8 mouse cellular contexts compared by ENCODE assay signal in the genomic region with DNA sequence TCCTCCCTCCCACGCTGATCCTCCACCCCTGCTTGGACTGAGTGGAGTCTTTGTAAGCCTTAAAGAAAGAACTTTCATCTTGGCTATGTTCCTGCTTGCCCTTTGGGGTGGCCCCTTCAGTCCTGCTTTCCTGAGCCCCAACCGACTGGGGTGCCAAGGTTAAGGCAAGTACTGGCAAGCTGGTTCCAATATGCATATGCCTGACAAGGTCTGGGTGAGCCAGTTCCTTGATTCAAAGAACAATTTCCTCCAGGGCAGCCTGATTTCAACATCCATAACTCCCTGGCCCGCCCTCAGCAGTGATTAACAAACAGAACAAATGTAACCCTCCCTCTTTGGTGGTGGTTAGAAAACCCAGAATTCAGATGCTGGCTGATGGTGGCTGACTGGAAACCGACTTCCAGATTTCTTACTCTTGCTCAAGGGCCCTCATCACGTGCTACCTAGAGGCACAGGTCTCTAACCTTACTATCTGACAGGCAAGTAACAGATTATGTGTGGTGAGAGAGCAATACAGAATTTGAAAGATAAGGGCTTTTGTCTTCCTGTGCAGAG. TPM values are rescaled to one million over a fixed set of nuclear protein-coding genes. Genes with fewer than 3 reads are reported as not detected.
DNase-seq lines count a peak whose midpoint lies in the region; ATAC-seq and TF ChIP-seq lines count a peak whose summit lies in the region.
"Not testable (repeated sequence)": the region's sequence is repeated elsewhere in the genome, so short reads cannot be mapped to it uniquely, and the experiment has no call there.
"Had no signal": no experiment of that assay in that cellular context is flagged by ENCODE, and none has a peak within 500 bp of the region (broad histone marks: within the 10 kb centered on the region; RNA-seq: fewer than 3 reads in every experiment).

A gene (plus strand): TSS at position 353 of the 555 bp plus-strand sequence.

- not testable (repeated sequence) for H3K4me2 ChIP-seq in forebrain, embryonic 14.5 days (ENCODE audit: low read length); kidney, embryonic 15.5 days; midbrain, embryonic 14.5 days (ENCODE audit: low read length); stomach, embryonic 15.5 days

- not testable (repeated sequence) for H3K27me3 ChIP-seq in forebrain, embryonic 14.5 days (replicated peaks; ENCODE audit: control insufficient read depth, insufficient read depth, low read length); kidney, embryonic 15.5 days; midbrain, embryonic 14.5 days (ENCODE audit: control insufficient read depth, insufficient read depth, low read length); stomach, embryonic 15.5 days (replicated peaks)

- peak within 1 kb of the TSS; percentile 21; the same call in 1 of the 2 replicates for H3K27ac ChIP-seq in forebrain, embryonic 14.5 days (ENCODE audit: low read depth, low read length)
- peak within 1 kb of the TSS; percentile 71 for H3K27ac ChIP-seq in kidney, embryonic 15.5 days
- H3K27ac ChIP-seq in midbrain, embryonic 14.5 days (replicated peaks; ENCODE audit: low read depth, low read length), result not testable (repeated sequence)
- H3K27ac ChIP-seq in stomach, embryonic 15.5 days, result peak within 1 kb of the TSS; percentile 80; the same call in 1 of the 2 replicates

- not testable (repeated sequence) for TF ChIP-seq POLR2A in lung, adult 2 months (IDR thresholded peaks at IDR 0.05; ENCODE audit: borderline replicate concordance, extremely low read depth, low read depth, low read length)

- H3K9ac ChIP-seq in forebrain, embryonic 14.5 days (ENCODE audit: low read length); kidney, embryonic 15.5 days; midbrain, embryonic 14.5 days (replicated peaks; ENCODE audit: low read length); stomach, embryonic 15.5 days: not testable (repeated sequence)

- peak; percentile 85 for ATAC-seq in forebrain, embryonic 14.5 days
- not testable (repeated sequence) for ATAC-seq in kidney, embryonic 15.5 days (replicated peaks; ENCODE audit: low FRiP score); midbrain, embryonic 14.5 days (ENCODE audit: low FRiP score, low TSS enrichment); stomach, embryonic 15.5 days (ENCODE audit: insufficient read depth, low FRiP score, low read depth)

- 23% methylated on average over 5 of the region's 5 CpGs for WGBS in forebrain, embryonic 14.5 days
- 34% methylated on average over 5 of the region's 5 CpGs for WGBS in kidney, embryonic 15.5 days
- WGBS in lung, adult 2 months, result 19% methylated on average over 5 of the region's 5 CpGs
- WGBS in midbrain, embryonic 14.5 days, result 41% methylated on average over 4 of the region's 5 CpGs
- 40% methylated on average over 5 of the region's 5 CpGs for WGBS in stomach, embryonic 15.5 days

- peak in 1 of 2 experiments; percentile 39 for DNase-seq in adrenal gland, postnatal 36 days
- peak; percentile 70 for DNase-seq in forebrain, embryonic 14.5 days (ENCODE audit: low spot score)
- DNase-seq in heart, postnatal 25 days (ENCODE audit: low spot score), result peak; percentile 5
- peak; percentile 38 for DNase-seq in lung, adult 2 months
- peak; percentile 46 for DNase-seq in midbrain, embryonic 14.5 days

- not testable (repeated sequence) for TF ChIP-seq CTCF in lung, adult 2 months (IDR thresholded peaks at IDR 0.05; ENCODE audit: insufficient read depth, low read length)

- intact Hi-C loops in heart, postnatal 25 days (cut with DNase I), result not testable (repeated sequence)

- not testable (repeated sequence) for H3K4me3 ChIP-seq in forebrain, embryonic 14.5 days (ENCODE audit: low read depth, low read length); kidney, embryonic 15.5 days (replicated peaks); lung, adult 2 months (replicated peaks; ENCODE audit: extremely low read depth, low read depth, low read length); midbrain, embryonic 14.5 days (replicated peaks; ENCODE audit: low read depth, low read length); stomach, embryonic 15.5 days (replicated peaks)

- not testable (repeated sequence) for H3K36me3 ChIP-seq in forebrain, embryonic 14.5 days (ENCODE audit: control insufficient read depth, insufficient read depth, low read length); kidney, embryonic 15.5 days; midbrain, embryonic 14.5 days (ENCODE audit: control insufficient read depth, insufficient read depth, low read length); stomach, embryonic 15.5 days

- not testable (repeated sequence) for H3K4me1 ChIP-seq in forebrain, embryonic 14.5 days (ENCODE audit: control insufficient read depth, insufficient read depth, low read length); midbrain, embryonic 14.5 days (ENCODE audit: control insufficient read depth, insufficient read depth, low read length); stomach, embryonic 15.5 days
- H3K4me1 ChIP-seq in kidney, embryonic 15.5 days, result peaks cover 11% of the 10 kb centered on the region
- H3K4me1 ChIP-seq in lung, adult 2 months (ENCODE audit: control insufficient read depth, insufficient read depth, low read length), result peaks cover 12% of the 10 kb centered on the region

- not testable (repeated sequence) for H3K9me3 ChIP-seq in forebrain, embryonic 14.5 days (replicated peaks; ENCODE audit: control insufficient read depth, low read length); kidney, embryonic 15.5 days (replicated peaks); midbrain, embryonic 14.5 days (ENCODE audit: control insufficient read depth, low read length); stomach, embryonic 15.5 days

RNA-seq across cellular contexts. Expression of the gene that starts here (rescaled TPM):
- 10 to 100 TPM; 15.0 to 15.7 TPM for total RNA-seq in adrenal gland, postnatal 36 days (2021)
- 2.3 and 3.6 TPM in 2 replicates for polyA plus RNA-seq in forebrain, embryonic 14.5 days (2014; fragmentation: Nextera tagmentation; extraction: Ambion mirVana)
- total RNA-seq in heart, postnatal 25 days (2021), result 1 to 10 TPM; 2.6 to 3.4 TPM
- 3.1 and 3.9 TPM in 2 replicates for polyA plus RNA-seq in kidney, embryonic 15.5 days (2015; fragmentation: Nextera tagmentation; extraction: Ambion mirVana)
- 34.5 and 45.3 TPM in 2 replicates for polyA plus RNA-seq in lung, adult 2 months (2012; rRNA removed)
- polyA plus RNA-seq in midbrain, embryonic 14.5 days (2014; fragmentation: Nextera tagmentation; extraction: Ambion mirVana), result 0.58 and 0.72 TPM in 2 replicates
- polyA plus RNA-seq in stomach, embryonic 15.5 days (2015; fragmentation: Nextera tagmentation; extraction: Ambion mirVana), result 29.2 and 29.4 TPM in 2 replicates
- polyA plus RNA-seq: heart, embryonic 10.5 days had no signal

Comparison
In these comparisons a context has a peak if more than half of its experiments do, and no peak if none do; other contexts are left out.
1. Peak in DNase-seq in midbrain, embryonic 14.5 days; RNA of the gene not detected or under 1 TPM.